Mouse (Mus musculus): ENCODE data around the gene Sh3pxd2b.

DNA sequence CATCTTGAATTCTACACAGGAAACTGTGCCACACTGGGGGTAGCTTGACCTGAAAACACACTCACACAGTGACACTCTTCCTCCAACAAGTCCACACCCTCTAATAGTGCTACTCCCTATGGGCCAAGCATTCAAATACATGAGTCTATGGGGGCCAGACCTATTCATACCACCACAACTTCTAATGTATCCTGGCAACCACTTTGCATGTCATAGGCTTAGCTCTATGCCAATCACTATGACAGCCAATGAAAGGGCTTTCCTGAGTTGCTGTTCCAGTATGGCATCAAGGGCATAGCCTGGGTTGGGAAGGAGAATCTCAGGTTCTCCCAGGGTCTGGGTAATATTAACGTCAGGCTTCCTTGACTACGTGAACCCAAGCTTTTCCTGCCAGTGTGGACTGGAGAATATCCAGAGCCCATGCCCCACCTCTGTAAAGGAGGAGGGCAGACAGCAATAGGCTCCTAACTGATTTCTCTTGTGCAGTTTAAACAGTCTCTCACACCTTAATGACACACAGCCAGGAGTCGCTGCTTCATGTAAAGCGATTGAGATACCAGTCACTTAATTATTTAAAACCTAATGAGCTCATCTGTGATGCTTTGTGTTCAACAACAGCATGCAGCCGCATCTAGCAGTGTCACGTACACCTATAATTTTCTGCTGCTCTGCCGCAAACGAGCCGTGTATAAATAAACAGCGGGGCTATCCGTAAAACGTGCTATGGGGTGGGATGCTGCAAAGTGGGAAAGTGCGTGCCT, 25.8 kb downstream of the Sh3pxd2b start:
- TF ChIP-seq CTCF (IDR thresholded peaks at IDR 0.05; ENCODE audit: low read depth, low read length) = no peak
- TF ChIP-seq POLR2A (IDR thresholded peaks at IDR 0.05; ENCODE audit: insufficient read depth, low read length) = no peak
- TF ChIP-seq EP300 (IDR thresholded peaks at IDR 0.05; ENCODE audit: insufficient read depth, low read depth, low read length) = no peak

Measured in ES-Bruce4 (cell line).